Mouse (Mus musculus): Measurements from ENCODE around the gene Arhgap15. TPM values are rescaled to one million over a fixed set of nuclear protein-coding genes. Genes with fewer than 3 reads are reported as not detected.

Arhgap15 gene
- total and polyA plus RNA-seq, 3 experiments, result 16.6 to 40.3 (median 19.8) TPM

GRCm38 (mm10) chr2:43739190-43739818 is 9.3 kb upstream of the Arhgap15 start:
- Histone ChIP-seq H3K4me3 (replicated peaks in 1 of 3; ENCODE audit: low read depth in 2 of 3, low read length in 2 of 3, poor library complexity in 1 of 3) (peak overlapping the region in 1 of 3 experiments; percentile 26), H3K4me2 (ENCODE audit: insufficient read depth, low read depth, poor library complexity, severe bottlenecking) (peak overlapping the region; percentile 95), H3K27me3 (replicated peaks) (no peaks in the 10 kb centered on the region), H3K4me1 (ENCODE audit: control insufficient read depth in 1 of 2, insufficient read depth in 2 of 2) (peaks cover 3 to 24% of the 10 kb centered on the region in 2 experiments; a peak in 3 of 4 replicates), H3K9ac (ENCODE audit: insufficient read depth, low read depth) (peak overlapping the region; percentile 63), H3K27ac (ENCODE audit: insufficient read depth, low read depth) (peak overlapping the region; percentile 87; the same call in 1 of the 2 replicates), H3K36me3 (replicated peaks in 1 of 2; ENCODE audit: control insufficient read depth in 1 of 2, insufficient read depth in 1 of 2, low read length in 1 of 2) (no peaks in the 10 kb centered on the region), H3K9me3 (replicated peaks; ENCODE audit: low read length) (no peaks in the 10 kb centered on the region), H3K79me2 (replicated peaks; ENCODE audit: control insufficient read depth, extremely low read depth, insufficient read depth, poor library complexity, severe bottlenecking) (no peaks in the 10 kb centered on the region)
- in situ Hi-C loops (cut with MboI; ENCODE audit: low pct_ligation_motif_present, low pct_unique_long_range_greater_than_20kb, low sequenced_read_pairs) (loop anchor here (25.0 kb wide), 1 partner anchor 598 kb away; no protein-coding TSS in a partner anchor), dilution Hi-C loops (cut with MboI; ENCODE audit: extremely low pct_ligation_motif_present, extremely low pct_unique_long_range_greater_than_20kb, low sequenced_read_pairs) (no loop called here)
- DNase-seq (ENCODE audit: extremely low read depth), result peak; percentile 51
- TF ChIP-seq KAT2A (IDR thresholded peaks at IDR 0.05; ENCODE audit: insufficient replicate concordance, low read length) (no peak), E2F4 (IDR thresholded peaks at IDR 0.05; ENCODE audit: insufficient replicate concordance, low read depth, low read length) (no peak), MEF2A (IDR thresholded peaks at IDR 0.05; ENCODE audit: borderline replicate concordance, low read depth, low read length) (no peak), USF1 (IDR thresholded peaks at IDR 0.05; ENCODE audit: low read depth, low read length) (no peak), CHD2 (IDR thresholded peaks at IDR 0.05; ENCODE audit: low read length) (no peak), RAD21 (IDR thresholded peaks at IDR 0.05; ENCODE audit: low read depth, low read length) (no peak), NRF1 (IDR thresholded peaks at IDR 0.05; ENCODE audit: low read depth, low read length) (no peak), PAX5 (IDR thresholded peaks at IDR 0.05; ENCODE audit: low read length) (no peak), JUND (conservative IDR thresholded peaks at IDR 0.05; ENCODE audit: low read depth, low read length) (no peak), SMC3 (IDR thresholded peaks at IDR 0.05; ENCODE audit: low read depth, low read length) (no peak), USF2 (conservative IDR thresholded peaks at IDR 0.05; ENCODE audit: low read depth, low read length) (no peak), ZMIZ1 (IDR thresholded peaks at IDR 0.05; ENCODE audit: low read depth, low read length) (0 out of 2 replicates have a peak, but pooled peaks have one; percentile 2), MAZ (IDR thresholded peaks at IDR 0.05; ENCODE audit: low read depth, low read length) (no peak), ZC3H11A (IDR thresholded peaks at IDR 0.05; ENCODE audit: low read depth, low read length) (no peak), JUN (IDR thresholded peaks at IDR 0.05; ENCODE audit: insufficient read depth, low read depth, low read length) (no peak), ETS1 (conservative IDR thresholded peaks at IDR 0.05; ENCODE audit: low read depth, low read length) (no peak), TCF12 (IDR thresholded peaks at IDR 0.05; ENCODE audit: low read depth, low read length) (peak; percentile 2; the same call in 1 of the 2 replicates), CTCF (conservative IDR thresholded peaks at IDR 0.05 in 1 of 2, IDR thresholded peaks at IDR 0.05 in 1 of 2; ENCODE audit: low read depth in 2 of 2, low read length in 2 of 2) (no peak), GABPA (IDR thresholded peaks at IDR 0.05; ENCODE audit: insufficient replicate concordance, low read depth, low read length) (no peak), HCFC1 (IDR thresholded peaks at IDR 0.05; ENCODE audit: low read depth, low read length) (no peak), ZNF384 (IDR thresholded peaks at IDR 0.05; ENCODE audit: low read depth, low read length) (no peak), TBP (conservative IDR thresholded peaks at IDR 0.05; ENCODE audit: low read depth, low read length) (no peak), MXI1 (IDR thresholded peaks at IDR 0.05; ENCODE audit: low read depth, low read length) (no peak), BHLHE40 (IDR thresholded peaks at IDR 0.05; ENCODE audit: low read depth, low read length) (0 out of 2 replicates have a peak, but pooled peaks have one; percentile 9), MYC (IDR thresholded peaks at IDR 0.05; ENCODE audit: low read depth, low read length) (no peak), UBTF (IDR thresholded peaks at IDR 0.05; ENCODE audit: low read depth, low read length) (no peak), RCOR1 (conservative IDR thresholded peaks at IDR 0.05; ENCODE audit: low read depth, low read length) (no peak), NELFE (IDR thresholded peaks at IDR 0.05; ENCODE audit: low read depth, low read length) (no peak), MAX (IDR thresholded peaks at IDR 0.05; ENCODE audit: low read length) (no peak; the same call in none of the 2 replicates), ELF1 (IDR thresholded peaks at IDR 0.05; ENCODE audit: low read depth, low read length) (no peak), POLR2A (IDR thresholded peaks at IDR 0.05; ENCODE audit: low read depth, low read length) (no peak), EP300 (IDR thresholded peaks at IDR 0.05; ENCODE audit: low read length) (peak; percentile 19; the same call in 1 of the 2 replicates), MAFK (IDR thresholded peaks at IDR 0.05; ENCODE audit: insufficient replicate concordance, low read length) (no peak), CHD1 (IDR thresholded peaks at IDR 0.05; ENCODE audit: low read depth, low read length) (0 out of 2 replicates have a peak, but pooled peaks have one; percentile 72), SIN3A (IDR thresholded peaks at IDR 0.05; ENCODE audit: low read length) (no peak), IRF4 (IDR thresholded peaks at IDR 0.05; ENCODE audit: low read depth, low read length) (no peak), ZKSCAN1 (IDR thresholded peaks at IDR 0.05; ENCODE audit: borderline replicate concordance, low read depth, low read length) (no peak), POLR2AphosphoS2 (IDR thresholded peaks at IDR 0.05; ENCODE audit: low read depth, low read length) (no peak)

Data from CH12.LX (cell line).